Mouse (Mus musculus) limb, embryonic 14.5 days (tissue): Measurements from ENCODE around the gene Elof1. TPM values are rescaled to one million over a fixed set of nuclear protein-coding genes. Genes with fewer than 3 reads are reported as not detected.

Experiments used
- ATAC-seq: fragments of 200-750 bp; cut with Nextera tagmentation; 2 replicates; pipeline ENCODE4 v1.8.0; 2017; ENCODE audit warnings: low read depth, moderate number of reproducible peaks, moderate TSS enrichment; ENCODE audit not compliant: low FRiP score
- DNase-seq: peaks from one replicate; pipeline ENCODE4 v3.0.0-alpha.2; 2015; ENCODE audit warnings: low spot score
- H3K27ac ChIP-seq: fragments of 300-500 bp; sonication (generic); replicated peaks from 2 replicates; pipeline ENCODE4 v1.5.1; 2014; ENCODE audit warnings: low read depth, mild to moderate bottlenecking, low read length, moderate library complexity, mixed read lengths
- H3K27me3 ChIP-seq: fragments of 300-500 bp; sonication (generic); 2 replicates; pipeline ENCODE4 v1.6.1; 2014; ENCODE audit warnings: low read length, mixed read lengths; ENCODE audit not compliant: control insufficient read depth, insufficient read depth
- H3K36me3 ChIP-seq: fragments of 300-500 bp; sonication (generic); 2 replicates; pipeline ENCODE4 v1.6.1; 2014; ENCODE audit warnings: mild to moderate bottlenecking, low read length, moderate library complexity, mixed read lengths; ENCODE audit not compliant: control insufficient read depth, insufficient read depth
- H3K4me1 ChIP-seq: fragments of 300-500 bp; sonication (generic); 2 replicates; pipeline ENCODE4 v1.6.1; 2014; ENCODE audit warnings: antibody characterized with exemption, low read length, mixed read lengths; ENCODE audit not compliant: control insufficient read depth, insufficient read depth
- H3K4me2 ChIP-seq: fragments of 300-500 bp; sonication (generic); replicated peaks from 2 replicates; pipeline ENCODE4 v1.6.1; 2014; ENCODE audit warnings: low read depth, mild to moderate bottlenecking, low read length, moderate library complexity; ENCODE audit not compliant: severe bottlenecking
- H3K4me3 ChIP-seq: fragments of 300-500 bp; sonication (generic); replicated peaks from 2 replicates; pipeline ENCODE4 v1.5.1; 2014; ENCODE audit warnings: low read length
- H3K9ac ChIP-seq: fragments of 300-500 bp; sonication (generic); 2 replicates; pipeline ENCODE4 v1.6.1; 2014; ENCODE audit warnings: mild to moderate bottlenecking, low read depth, low read length, moderate library complexity; ENCODE audit not compliant: severe bottlenecking
- H3K9me3 ChIP-seq: fragments of 300-500 bp; sonication (generic); 2 replicates; pipeline ENCODE4 v1.6.1; 2016; ENCODE audit warnings: low read length; ENCODE audit not compliant: control insufficient read depth
- POLR2A ChIP-seq: fragments of 200-500 bp; IDR thresholded peaks from 2 replicates; pipeline ENCODE4 v1.8.0; 2012; ENCODE audit warnings: inconsistent platforms, mild to moderate bottlenecking, moderate library complexity, borderline replicate concordance; ENCODE audit not compliant: insufficient read depth, insufficient read length; ENCODE audit errors: extremely low read depth
- WGBS: fragments of 180-500 bp; shearing (Covaris S2); extraction: QIAGEN DNeasy Blood & Tissue Kit; methylation state at CpG from one replicate; pipeline ENCODE4 v1.1.7; 2014; 5-methylcytosine and 5-hydroxymethylcytosine counted together
- polyA plus RNA-seq, 2 experiments: library from polyadenylated mRNA; depleted of rRNA in 1 of 2; stranded (reverse) in 1 of 2; unstranded in 1 of 2; fragments of >200 nt; fragmentation: Nextera tagmentation in 1 of 2; extraction: Ambion mirVana in 1 of 2; gene quantifications; 2 replicates each; pipeline versions ENCODE4 v1.2.1 to v1.2.3; 2012 to 2014

Gene Elof1
- polyA plus RNA-seq, 2 experiments: 145 to 206 TPM

DNA sequence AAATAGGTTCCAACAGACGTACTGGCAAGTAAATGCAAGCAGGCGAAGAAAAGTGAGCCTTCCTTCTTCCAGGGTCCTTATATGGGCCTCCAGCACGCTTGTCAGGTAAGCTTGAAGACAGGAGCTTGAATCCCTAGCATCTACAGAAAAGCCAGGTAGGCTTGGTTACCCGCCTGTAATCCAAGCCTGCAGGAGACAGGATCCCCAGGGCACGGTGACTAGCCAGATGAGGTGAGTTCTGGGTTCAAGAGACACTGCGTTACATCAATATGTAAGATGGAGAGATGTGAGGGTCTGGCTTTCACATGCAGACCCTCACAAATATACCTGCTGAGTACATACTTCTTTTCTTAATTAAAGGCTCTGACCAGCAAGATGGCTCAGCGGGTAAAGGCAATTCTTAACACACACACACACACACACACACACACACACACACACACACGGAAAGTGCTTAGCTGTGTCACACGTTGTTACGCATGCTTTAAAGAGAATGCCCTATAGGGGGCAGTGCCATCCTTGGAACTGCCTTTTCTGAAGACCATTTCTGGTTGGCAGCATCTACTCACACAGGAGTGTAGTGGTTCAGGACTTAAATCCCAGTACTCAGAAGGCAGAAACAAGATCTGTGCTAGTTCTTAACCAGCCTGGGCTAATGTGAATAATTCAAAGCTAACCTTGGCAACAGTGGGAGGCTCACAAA is 933 bp upstream of the Elof1 start:
- H3K9ac ChIP-seq: peak overlapping the region; percentile 90
- no peaks in the 10 kb centered on the region for H3K9me3 ChIP-seq
- 44% methylated on average over 10 of the region's 10 CpGs for WGBS
- no peak overlapping the region for H3K27ac ChIP-seq
- H3K4me3 ChIP-seq: peak overlapping the region; percentile 92
- no peak for TF ChIP-seq POLR2A
- no peak for ATAC-seq
- peak; percentile 69 for DNase-seq
- peak overlapping the region; percentile 65 for H3K4me2 ChIP-seq
- H3K36me3 ChIP-seq: peaks cover 12% of the 10 kb centered on the region
- no peaks in the 10 kb centered on the region for H3K27me3 ChIP-seq
- peaks cover 11% of the 10 kb centered on the region for H3K4me1 ChIP-seq

DNA sequence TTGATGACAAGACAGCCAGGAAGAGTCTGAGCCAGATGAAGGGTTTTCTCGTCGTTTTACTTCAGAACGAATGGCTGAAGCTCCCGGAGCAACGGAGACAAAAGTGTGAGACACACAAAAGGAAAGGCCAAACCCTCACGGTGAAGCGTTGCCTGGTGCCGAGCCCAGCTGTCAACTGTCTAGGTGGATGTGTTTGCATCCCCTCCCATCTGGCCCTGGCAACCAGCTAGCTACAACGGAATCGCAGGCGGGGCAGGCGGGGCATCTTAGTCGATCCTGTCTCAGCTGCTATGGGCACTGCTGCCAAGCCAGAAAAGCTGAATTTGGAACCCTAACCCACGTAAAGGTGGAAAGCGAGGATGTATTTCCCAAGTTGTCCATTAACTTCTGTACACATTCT is 886 bp downstream of the Elof1 start:
- Histone ChIP-seq H3K27ac (no peak overlapping the region), H3K36me3 (peaks cover 29% of the 10 kb centered on the region), H3K4me1 (peaks cover 11% of the 10 kb centered on the region), H3K9me3 (no peaks in the 10 kb centered on the region), H3K9ac (peak overlapping the region; percentile 90), H3K4me2 (peak overlapping the region; percentile 65), H3K27me3 (no peaks in the 10 kb centered on the region), H3K4me3 (peak overlapping the region; percentile 92)
- DNase-seq: no peak
- ATAC-seq: no peak
- WGBS: 33% methylated on average over 15 of the region's 15 CpGs
- no peak for TF ChIP-seq POLR2A

DNA sequence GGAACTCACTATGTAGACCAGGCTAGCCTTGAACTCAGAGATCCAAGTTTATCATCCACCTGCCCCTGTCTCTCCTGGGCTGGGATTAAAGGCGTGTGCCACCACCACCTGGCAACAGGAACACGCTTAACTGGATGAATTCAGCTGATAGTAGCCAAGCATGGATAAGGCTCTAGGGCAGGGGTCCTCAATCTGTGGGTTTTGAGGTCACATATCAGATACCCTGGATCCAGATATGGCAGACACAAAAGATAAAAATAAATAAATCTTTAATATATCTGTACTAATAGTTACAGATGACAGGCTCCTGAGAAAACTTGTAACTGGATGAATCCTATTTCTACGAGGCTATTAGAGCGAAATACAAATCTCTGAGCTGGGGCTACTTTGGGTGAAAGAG is 1.3 kb downstream of the Elof1 start:
- H3K9ac ChIP-seq: peak overlapping the region; percentile 90; the same call in 1 of the 2 replicates
- no peaks in the 10 kb centered on the region for H3K9me3 ChIP-seq

DNA sequence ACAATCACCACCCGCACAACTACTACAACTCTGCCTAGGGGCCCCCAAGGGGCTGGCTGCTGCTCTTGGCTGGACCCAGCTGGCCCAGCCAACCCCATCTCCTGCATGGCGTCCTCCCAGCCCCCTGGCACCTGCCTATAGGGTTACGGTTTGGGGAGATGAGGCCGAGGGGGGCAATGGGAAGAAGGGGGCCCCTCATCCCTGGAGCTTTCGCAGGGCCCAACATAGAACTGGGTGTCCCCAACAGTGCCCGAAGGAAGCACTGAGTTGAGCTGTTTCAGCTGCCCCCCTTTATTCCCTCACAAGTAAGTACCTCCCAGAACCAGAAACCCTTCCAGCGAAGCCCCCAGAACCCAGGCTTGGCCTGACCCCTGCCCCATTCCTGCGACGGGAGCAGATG is 8.8 kb downstream of the Elof1 start:
- no peak overlapping the region for H3K4me3 ChIP-seq
- H3K4me2 ChIP-seq: no peak overlapping the region
- no peaks in the 10 kb centered on the region for H3K27me3 ChIP-seq
- H3K9ac ChIP-seq: no peak overlapping the region
- no peak for DNase-seq
- ATAC-seq: no peak
- H3K36me3 ChIP-seq: peaks cover 39% of the 10 kb centered on the region
- no peak for TF ChIP-seq POLR2A
- WGBS: 92% methylated on average over 9 of the region's 9 CpGs
- H3K9me3 ChIP-seq: no peaks in the 10 kb centered on the region; the same call in 1 of the 2 replicates
- H3K27ac ChIP-seq: no peak overlapping the region
- no peaks in the 10 kb centered on the region for H3K4me1 ChIP-seq

More for the DNA sequence above, 1.3 kb downstream of the Elof1 start:
- Histone ChIP-seq H3K27me3 (no peaks in the 10 kb centered on the region), H3K4me1 (peaks cover 11% of the 10 kb centered on the region), H3K4me2 (peak overlapping the region; percentile 65; the same call in 1 of the 2 replicates), H3K4me3 (peak overlapping the region; percentile 92), H3K27ac (no peak overlapping the region), H3K36me3 (peaks cover 33% of the 10 kb centered on the region)
- TF ChIP-seq POLR2A: no peak
- DNase-seq (no peak), ATAC-seq (no peak)
- WGBS: 91% methylated on average over 4 of the region's 4 CpGs

GRCm38 (mm10) chr9:22099922-22100321 is 17.1 kb downstream of the Elof1 start:
- Histone ChIP-seq H3K27ac (no peak overlapping the region), H3K9me3 (no peaks in the 10 kb centered on the region), H3K4me2 (0 out of 2 replicates have a peak overlapping the region, but pooled peaks have one; percentile 15), H3K9ac (peak overlapping the region; percentile 21; the same call in 1 of the 2 replicates), H3K27me3 (peaks cover 34% of the 10 kb centered on the region; the same call in 1 of the 2 replicates), H3K4me1 (no peaks in the 10 kb centered on the region), H3K4me3 (0 out of 2 replicates have a peak overlapping the region, but pooled peaks have one; percentile 4), H3K36me3 (no peaks in the 10 kb centered on the region)
- no peak for TF ChIP-seq POLR2A
- no peak for DNase-seq
- no peak for ATAC-seq
- 2% methylated on average over 18 of the region's 18 CpGs for WGBS
